Mouse (Mus musculus) layer of hippocampus, postnatal 14 days (tissue): ENCODE results near the gene Tmsb15l. TPM values are rescaled to one million over a fixed set of nuclear protein-coding genes. Genes with fewer than 3 reads are reported as not detected.
"Not testable (repeated sequence)": the region's sequence is repeated elsewhere in the genome, so short reads cannot be mapped to it uniquely, and the experiment has no call there.

Source experiments
- DNase-seq, 2 experiments: peaks; one replicate each; pipeline ENCODE4 v3.0.0; 2021 to 2022; ENCODE audit warnings: low spot score in 2 of 2, mixed read lengths in 1 of 2
- long read RNA-seq, 2 experiments: library from polyadenylated mRNA; stranded (forward); transcript quantifications; one replicate each; pipeline ENCODE4 v2.0.0; 2021
- total RNA-seq, 2 experiments: library from RNA; stranded (reverse); gene quantifications; 2 replicates each; pipeline ENCODE4 v1.2.3; 2021

Tmsb15l gene
- 1 to 10 TPM; 2.9 to 4.3 TPM for total RNA-seq
- long read RNA-seq, experiment 1, partial matches to known transcripts, result 0 of 3 reads
- long read RNA-seq, experiment 1, other reads (novel, unspliced or antisense), result 2 of 3 reads
- long read RNA-seq, experiment 2, partial matches to known transcripts, result 0 of 2 reads
- long read RNA-seq, experiment 2, other reads (novel, unspliced or antisense), result 0 of 2 reads

- peak in 1 of 2 experiments; percentile 52 for DNase-seq
Measured at GRCm38 (mm10) chrX:136976424-136977084, at the start of gene Tmsb15l, which contains the start of gene Tmsb15b1. Gene Tmsb15l (minus strand): TSS chrX:136976869. Gene Tmsb15b1 (minus strand): TSS chrX:136976874.

- peak; percentile 43 to 54 for DNase-seq
Measured at GRCm38 (mm10) chrX:137019310-137019709, 42.6 kb upstream of the Tmsb15l start.

GRCm38 (mm10) chrX:137017668-137018067 is 41.0 kb upstream of the Tmsb15l start:
- no peak for DNase-seq

- peak in 1 of 2 experiments; percentile 59 for DNase-seq
Measured at GRCm38 (mm10) chrX:137015099-137015709, 38.5 kb upstream of the Tmsb15l start.

GRCm38 (mm10) chrX:136996256-136996655 is 19.6 kb upstream of the Tmsb15l start:
- no peak for DNase-seq

- DNase-seq, result peak in 1 of 2 experiments; percentile 24
Measured at GRCm38 (mm10) chrX:136993641-136994040, 17.0 kb upstream of the Tmsb15l start.

GRCm38 (mm10) chrX:136992978-136993547 is 16.4 kb upstream of the Tmsb15l start, which contains the start of gene Zcchc18:
Gene Zcchc18 (plus strand): TSS chrX:136993155.
- DNase-seq, result peak; percentile 76 to 88

GRCm38 (mm10) chrX:136992191-136992965 is 15.7 kb upstream of the Tmsb15l start:
- peak in 1 of 2 experiments; percentile 20 for DNase-seq

- no peak for DNase-seq
Measured at GRCm38 (mm10) chrX:136991274-136991673, 14.6 kb upstream of the Tmsb15l start.

- no peak for DNase-seq
Measured at GRCm38 (mm10) chrX:136986039-136986438, 9.4 kb upstream of the Tmsb15l start.

GRCm38 (mm10) chrX:136978616-136979015 is 1.9 kb upstream of the Tmsb15l start:
- DNase-seq, result no peak

GRCm38 (mm10) chrX:136975397-136975796 is 1.3 kb downstream of the Tmsb15l start, which contains the start of gene Tmsb15b2:
Gene Tmsb15b2 (minus strand): TSS chrX:136975497.
- not testable (repeated sequence) for DNase-seq

GRCm38 (mm10) chrX:136959688-136960087 is 17.0 kb downstream of the Tmsb15l start:
- DNase-seq, result no peak

- not testable (repeated sequence) for DNase-seq
Measured at GRCm38 (mm10) chrX:136958300-136958699, 18.4 kb downstream of the Tmsb15l start.

- peak; percentile 53 to 88 for DNase-seq
Measured at GRCm38 (mm10) chrX:136957583-136958279, 18.9 kb downstream of the Tmsb15l start.

GRCm38 (mm10) chrX:136937985-136938384 is 38.7 kb downstream of the Tmsb15l start:
- DNase-seq, result no peak

GRCm38 (mm10) chrX:136927031-136927430 is 49.6 kb downstream of the Tmsb15l start, which contains the start of gene H2bfm:
Gene H2bfm (plus strand): TSS chrX:136927325.
- DNase-seq, result no peak

- DNase-seq, result no peak
Measured at GRCm38 (mm10) chrX:136925863-136926262, 50.8 kb downstream of the Tmsb15l start.
